Comparison of ENCODE assay signal across 27 mouse cellular contexts in genomic region chr2:80414387-80414786, GRCm38 (mm10). TPM values are rescaled to one million over a fixed set of nuclear protein-coding genes. Genes with fewer than 3 reads are reported as not detected.
DNase-seq lines count a peak whose midpoint lies in the region; ATAC-seq and TF ChIP-seq lines count a peak whose summit lies in the region.
"Had no signal": no experiment of that assay in that cellular context is flagged by ENCODE, and none has a peak within 500 bp of the region (broad histone marks: within the 10 kb centered on the region; RNA-seq: fewer than 3 reads in every experiment).

No protein-coding gene starts in this region.

- intact Hi-C loops in heart, postnatal 10 days (cut with DNase I) = no loop called here

- no peak overlapping the region for H3K4me2 ChIP-seq in forebrain, postnatal 0 days (ENCODE audit: low read depth)
- H3K4me2 ChIP-seq: embryonic facial prominence, embryonic 12.5 days; forebrain, embryonic 12.5 days; heart, embryonic 15.5 days; hindbrain, embryonic 13.5 days had no signal

- no peaks in the 10 kb centered on the region for H3K36me3 ChIP-seq in forebrain, postnatal 0 days (ENCODE audit: insufficient read depth)
- H3K36me3 ChIP-seq: embryonic facial prominence, embryonic 12.5 days; forebrain, embryonic 12.5 days; G1E; heart, embryonic 15.5 days; hindbrain, embryonic 13.5 days had no signal

- no peaks in the 10 kb centered on the region for H3K9me3 ChIP-seq in forebrain, postnatal 0 days (ENCODE audit: low read length)
- H3K9me3 ChIP-seq: embryonic facial prominence, embryonic 12.5 days; forebrain, embryonic 12.5 days; G1E; heart, embryonic 15.5 days; hindbrain, embryonic 13.5 days had no signal

- no peaks in the 10 kb centered on the region for H3K27me3 ChIP-seq in forebrain, postnatal 0 days (ENCODE audit: insufficient read depth, low read length)
- H3K27me3 ChIP-seq: embryonic facial prominence, embryonic 12.5 days; forebrain, embryonic 12.5 days; heart, embryonic 15.5 days; hindbrain, embryonic 13.5 days; Patski had no signal

- TF ChIP-seq CTCF in forebrain, postnatal 0 days (IDR thresholded peaks at IDR 0.05; ENCODE audit: low read depth) = no peak

- ATAC-seq in forebrain, postnatal 0 days = no peak
- ATAC-seq: activated CD4-positive, CD25-positive, alpha-beta regulatory T cell, adult 4 months; CD4-positive, CD25-positive, alpha-beta regulatory T cell, adult 4 months; forebrain, embryonic 16.5 days; hindbrain, postnatal 0 days; Patski had no signal

- no peak overlapping the region for H3K27ac ChIP-seq in forebrain, postnatal 0 days (ENCODE audit: low read depth, low read length)
- H3K27ac ChIP-seq: embryonic facial prominence, embryonic 12.5 days; forebrain, embryonic 12.5 days; gastrocnemius, adult 2 months; heart, embryonic 15.5 days; hindbrain, embryonic 13.5 days; hindbrain, postnatal 0 days had no signal

- H3K9ac ChIP-seq in forebrain, postnatal 0 days = no peak overlapping the region
- H3K9ac ChIP-seq: embryonic facial prominence, embryonic 12.5 days; forebrain, embryonic 12.5 days; heart, embryonic 15.5 days; hindbrain, embryonic 13.5 days had no signal

- H3K4me1 ChIP-seq in forebrain, postnatal 0 days (ENCODE audit: insufficient read depth) = no peaks in the 10 kb centered on the region
- H3K4me1 ChIP-seq: forebrain, embryonic 12.5 days; heart, embryonic 15.5 days; hindbrain, embryonic 13.5 days had no signal

- peak; percentile 4 to 8 for DNase-seq in cerebellum, postnatal 10 days
- no peak for DNase-seq in cerebellum, postnatal 4 days (ENCODE audit: low spot score in 2 of 2)
- DNase-seq in layer of hippocampus, adult 11-12 months (ENCODE audit: low spot score) = peak; percentile 9
- DNase-seq in layer of hippocampus, adult 9-10 months (ENCODE audit: low spot score) = no peak
- DNase-seq in heart, postnatal 10 days = peak; percentile 15 to 38
- peak; percentile 1 for DNase-seq in skeletal muscle tissue, adult 2 months (ENCODE audit: low read depth, low spot score)
- DNase-seq in cerebellum, adult 9-10 months = no peak
- no peak for DNase-seq in forebrain, postnatal 0 days
- DNase-seq: adrenal gland, postnatal 14 days; B cell, adult 2 months; cerebellum, adult 18-20 months; cerebellum, postnatal 14 days; gastrocnemius, adult 2 months; gastrocnemius, postnatal 25 days; kidney, adult 11 months had no signal

- no peak overlapping the region for H3K4me3 ChIP-seq in forebrain, postnatal 0 days (ENCODE audit: low read depth, low read length)
- H3K4me3 ChIP-seq: embryonic facial prominence, embryonic 12.5 days; forebrain, embryonic 12.5 days; gastrocnemius, adult 2 months; heart, embryonic 15.5 days; hindbrain, embryonic 13.5 days had no signal

- 89% methylated on average over 3 of the region's 3 CpGs for WGBS in forebrain, postnatal 0 days

RNA-seq across cellular contexts. Expression of gene Frzb, which starts 33.0 kb away (rescaled TPM):
- total RNA-seq in heart, postnatal 10 days (2021) = 1 to 10 TPM; 7.1 to 7.4 TPM
- total RNA-seq in forebrain, postnatal 0 days (2014; rRNA removed) = 7.8 TPM in 2 replicates
- polyA plus RNA-seq in forebrain, postnatal 0 days (2015; fragmentation: Nextera tagmentation; extraction: Ambion mirVana) = 7.0 and 10.0 TPM in 2 replicates
- total RNA-seq: granulocyte monocyte progenitor cell, adult 5-6 weeks; hematopoietic stem cell, adult 5-6 weeks had no signal
- polyA plus RNA-seq: activated CD4-positive, CD25-positive, alpha-beta regulatory T cell, adult 4 months; CD4-positive, CD25-positive, alpha-beta regulatory T cell, adult 4 months had no signal

Comparison
In these comparisons a context has a peak if more than half of its experiments do, and no peak if none do; other contexts are left out.
1. DNase-seq: peak in cerebellum, postnatal 10 days (2 of 2), layer of hippocampus, adult 11-12 months (single experiment), heart, postnatal 10 days (2 of 2) and skeletal muscle tissue, adult 2 months (single experiment); none in cerebellum, postnatal 4 days (0 of 2), layer of hippocampus, adult 9-10 months (single experiment), cerebellum, adult 9-10 months (single experiment) and forebrain, postnatal 0 days (single experiment).